Mouse (Mus musculus) gastrocnemius, adult 18-20 months (tissue): Measurements from ENCODE around the gene Skap1. TPM values are rescaled to one million over a fixed set of nuclear protein-coding genes. Genes with fewer than 3 reads are reported as not detected.

Experiments used
- DNase-seq: peaks from one replicate; pipeline ENCODE4 v3.0.0; 2021; ENCODE audit warnings: low spot score
- total RNA-seq, 2 experiments: library from RNA; stranded (reverse); gene quantifications; 2 replicates each; pipeline ENCODE4 v1.2.3; 2021

Skap1 gene
- total RNA-seq, 2 experiments from 2014 or later = not detected

GRCm38 (mm10) chr11:96743000-96743399, 278.6 kb downstream of the Skap1 start:
- DNase-seq = no peak

DNA sequence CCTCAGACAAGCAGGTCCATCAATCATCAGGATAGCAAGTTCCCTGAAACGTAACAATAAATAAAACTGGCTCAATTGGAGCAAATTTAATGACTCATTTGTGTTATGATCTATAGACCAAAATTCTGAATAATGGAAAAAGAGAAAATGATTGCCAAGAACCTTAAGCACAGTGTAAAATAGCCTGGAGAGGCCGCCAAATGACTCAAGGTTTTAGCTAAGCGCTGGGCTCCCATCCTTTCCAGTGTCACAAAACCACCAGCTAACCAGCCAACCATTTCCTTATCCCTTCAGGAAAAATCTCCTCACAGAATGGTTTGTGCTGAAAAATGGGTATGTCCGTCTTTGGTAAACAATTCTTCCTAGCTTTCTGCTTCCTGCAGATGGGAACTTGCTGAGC, 279.5 kb downstream of the Skap1 start:
- DNase-seq = no peak

DNA sequence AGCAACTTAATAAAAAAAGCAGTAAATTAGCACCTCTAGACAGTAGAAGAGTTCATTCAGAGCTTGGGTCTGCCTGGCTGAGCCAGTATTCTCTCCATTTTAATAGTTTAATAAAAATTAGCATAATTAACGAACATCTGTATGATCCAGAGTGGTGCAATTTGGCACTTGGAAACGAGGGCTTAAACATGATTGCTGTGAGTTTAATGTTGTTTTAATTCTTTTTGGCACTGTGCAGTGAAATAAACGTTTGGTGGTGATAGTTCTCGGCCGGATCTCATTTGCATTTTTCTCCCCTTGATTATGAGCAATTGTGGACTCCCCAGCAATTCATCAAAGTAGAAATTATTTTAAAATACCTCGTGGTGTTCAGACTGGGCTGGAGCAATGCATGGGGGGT, 282.3 kb downstream of the Skap1 start:
- DNase-seq = no peak

- DNase-seq = no peak
Measured at GRCm38 (mm10) chr11:96747555-96747954, 283.2 kb downstream of the Skap1 start.

- no peak for DNase-seq
Measured at GRCm38 (mm10) chr11:96755298-96755697, 290.9 kb downstream of the Skap1 start.

DNA sequence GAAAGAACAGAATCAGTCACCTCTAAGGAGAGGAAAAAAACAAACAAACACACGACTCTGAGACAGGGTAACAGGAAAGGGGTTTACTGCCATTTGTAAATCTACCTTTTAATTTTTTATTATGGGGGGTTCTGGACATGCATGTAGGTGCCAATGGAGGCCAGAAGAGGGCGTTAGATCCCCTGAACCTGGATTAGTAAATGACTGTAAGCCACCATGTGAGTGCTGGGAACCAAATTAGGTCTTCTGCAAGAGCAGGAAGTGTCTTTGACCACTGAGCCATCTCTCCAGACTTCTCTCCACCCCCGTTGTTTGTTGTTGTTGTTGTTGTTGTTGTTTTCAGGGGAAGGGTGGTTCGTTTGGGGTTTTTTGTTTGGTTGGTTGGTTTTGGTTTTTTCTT, 293.0 kb downstream of the Skap1 start:
- no peak for DNase-seq

- DNase-seq = no peak
Measured at GRCm38 (mm10) chr11:96758402-96758801, 294.0 kb downstream of the Skap1 start.

GRCm38 (mm10) chr11:96760042-96760441, 295.6 kb downstream of the Skap1 start:
- peak; percentile 75 for DNase-seq

GRCm38 (mm10) chr11:96761984-96762383, 297.6 kb downstream of the Skap1 start:
- DNase-seq = no peak

GRCm38 (mm10) chr11:96762742-96763470, 298.5 kb downstream of the Skap1 start:
- peak; percentile 66 for DNase-seq

DNA sequence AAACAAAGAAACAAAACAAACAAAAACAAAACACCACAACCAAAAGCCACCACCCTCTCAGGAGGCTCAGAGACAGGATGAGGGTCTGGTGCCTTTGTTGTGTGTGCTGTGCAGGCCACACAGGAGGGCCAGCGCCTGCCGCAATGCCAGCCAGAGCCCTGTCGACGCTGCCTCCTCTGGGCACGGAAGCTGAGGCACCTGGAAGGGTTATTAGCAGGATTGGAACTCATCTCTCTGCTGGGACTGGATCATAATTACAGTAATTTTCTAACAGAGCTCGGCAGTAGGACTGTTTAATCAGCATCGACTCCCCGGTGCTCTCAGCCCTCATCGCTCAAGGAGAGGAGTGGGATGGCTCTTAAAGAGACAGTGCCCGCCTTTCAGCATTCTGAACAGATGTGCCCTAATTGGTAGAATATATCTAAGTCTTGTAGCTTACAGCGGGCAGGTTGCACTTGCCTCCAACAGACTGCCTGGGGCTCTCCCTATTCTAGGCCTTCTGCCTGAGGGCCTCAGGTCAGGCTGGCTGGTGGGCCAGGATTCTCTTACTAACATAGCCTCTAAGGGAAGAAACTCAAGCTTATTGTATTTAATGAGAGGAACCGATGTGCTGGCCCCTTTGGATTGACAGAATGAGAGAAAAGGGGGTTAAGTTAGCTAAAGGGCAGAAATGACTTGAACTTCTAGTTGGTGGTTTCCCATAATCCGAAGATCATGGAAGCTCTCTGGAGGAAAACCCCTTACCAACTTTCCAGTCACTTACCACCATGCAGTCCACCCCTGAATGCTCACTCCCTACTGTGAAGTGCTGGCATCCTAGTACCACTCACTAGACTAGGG, 300.3 kb downstream of the Skap1 start:
- DNase-seq = no peak

DNA sequence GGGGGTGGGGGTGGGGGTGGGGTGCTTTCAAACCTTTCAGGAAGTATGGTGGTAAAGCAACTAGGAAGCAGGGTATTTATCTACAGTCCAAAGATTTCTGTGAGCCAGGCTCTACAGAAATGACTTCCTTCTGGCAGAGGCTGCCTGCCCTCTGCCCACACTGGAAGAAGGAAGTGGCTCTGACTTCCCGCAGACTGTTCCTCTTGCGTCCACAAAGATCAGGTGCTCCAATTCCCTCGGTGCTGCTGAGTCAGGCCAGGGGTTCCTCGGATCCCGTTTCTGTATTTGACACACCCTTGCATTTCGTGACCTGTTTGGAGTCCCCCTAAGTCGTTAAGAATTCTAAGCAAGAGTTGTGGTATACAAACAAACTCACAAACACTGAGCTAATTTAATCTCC, 301.3 kb downstream of the Skap1 start:
- no peak for DNase-seq

- DNase-seq = no peak
Measured at GRCm38 (mm10) chr11:96766555-96766954, 302.2 kb downstream of the Skap1 start.

GRCm38 (mm10) chr11:96767096-96767495, 302.7 kb downstream of the Skap1 start:
- DNase-seq = no peak

DNA sequence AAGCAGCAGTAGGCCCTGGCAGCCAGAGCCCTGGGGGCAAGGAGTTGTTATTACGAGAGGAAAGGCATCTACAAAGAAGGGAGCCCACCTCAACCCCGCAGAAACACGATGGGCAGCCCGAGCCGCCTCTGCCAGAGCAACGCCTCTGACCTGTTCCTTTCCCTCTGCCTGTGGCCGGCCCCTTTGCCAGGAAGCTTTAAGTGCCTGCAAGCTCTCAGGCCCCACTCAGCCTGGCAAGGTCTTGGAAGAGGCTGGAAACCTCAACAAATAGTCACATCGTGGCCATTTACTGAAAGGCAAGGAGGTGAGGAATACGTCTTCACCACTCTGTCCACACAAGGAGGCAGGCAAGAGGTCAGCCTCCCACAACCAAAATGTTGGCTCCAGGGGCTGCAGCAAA, 303.8 kb downstream of the Skap1 start:
- DNase-seq = no peak

GRCm38 (mm10) chr11:96771274-96771975, 307.0 kb downstream of the Skap1 start:
- DNase-seq = no peak

- DNase-seq = no peak
Measured at GRCm38 (mm10) chr11:96772413-96772812, 308.0 kb downstream of the Skap1 start.

DNA sequence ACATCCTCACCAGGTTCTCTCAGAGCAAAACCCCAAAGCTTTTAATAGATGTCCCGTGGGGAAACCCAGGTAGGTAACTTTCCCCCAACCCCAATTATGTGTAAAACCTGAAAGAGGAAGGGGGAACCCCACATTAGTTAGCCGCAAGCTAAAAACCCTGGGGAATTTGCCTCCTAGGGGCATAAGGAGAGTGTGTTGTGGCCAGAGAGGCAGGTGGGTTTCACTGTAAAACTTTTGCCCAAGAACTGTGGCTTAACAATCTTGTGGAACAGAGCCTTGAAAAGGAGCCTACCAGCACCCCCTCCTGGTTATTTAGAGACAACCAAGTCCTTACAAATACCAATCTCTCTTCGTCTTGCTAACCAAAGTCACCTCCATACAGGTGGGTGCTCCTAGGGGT, 310.1 kb downstream of the Skap1 start:
- no peak for DNase-seq

DNA sequence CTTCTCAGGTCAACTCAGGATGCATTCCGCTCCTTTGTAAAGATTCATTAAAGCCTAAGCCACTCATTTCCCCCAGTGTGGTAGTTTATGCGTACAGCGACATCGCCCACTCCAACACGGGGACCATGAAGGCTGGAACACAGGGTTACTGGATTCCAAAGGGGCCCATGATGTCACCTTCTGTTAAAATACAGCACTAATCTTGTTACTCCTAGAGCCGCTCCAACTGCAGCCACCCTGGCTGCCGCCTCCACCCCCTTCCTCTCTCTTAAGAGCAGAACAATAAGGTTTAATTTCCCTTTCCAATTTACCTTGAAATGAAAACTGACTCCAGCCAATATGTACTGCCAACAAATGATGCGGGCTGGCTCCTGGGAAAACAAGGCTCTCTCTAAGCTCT, 310.7 kb downstream of the Skap1 start:
- DNase-seq = no peak

DNA sequence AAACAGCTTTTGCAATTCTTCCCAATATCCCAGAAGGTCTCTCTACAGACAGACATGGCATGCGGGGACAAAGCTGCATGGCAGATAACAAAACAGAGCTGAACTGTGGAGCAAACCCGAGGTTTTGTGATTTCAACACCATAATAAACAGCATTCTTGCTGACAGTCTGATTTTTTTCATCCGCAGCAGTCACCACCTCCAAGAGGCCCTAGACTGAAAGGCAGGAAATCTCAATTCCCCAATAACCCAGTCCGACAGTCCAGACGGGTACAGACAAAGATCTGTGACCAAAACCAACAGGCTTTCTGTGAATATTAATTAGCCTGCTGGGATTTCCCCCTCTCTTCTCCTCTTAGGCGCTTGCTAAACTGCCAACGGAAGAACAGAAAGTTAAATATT, 311.3 kb downstream of the Skap1 start:
- DNase-seq = no peak

DNA sequence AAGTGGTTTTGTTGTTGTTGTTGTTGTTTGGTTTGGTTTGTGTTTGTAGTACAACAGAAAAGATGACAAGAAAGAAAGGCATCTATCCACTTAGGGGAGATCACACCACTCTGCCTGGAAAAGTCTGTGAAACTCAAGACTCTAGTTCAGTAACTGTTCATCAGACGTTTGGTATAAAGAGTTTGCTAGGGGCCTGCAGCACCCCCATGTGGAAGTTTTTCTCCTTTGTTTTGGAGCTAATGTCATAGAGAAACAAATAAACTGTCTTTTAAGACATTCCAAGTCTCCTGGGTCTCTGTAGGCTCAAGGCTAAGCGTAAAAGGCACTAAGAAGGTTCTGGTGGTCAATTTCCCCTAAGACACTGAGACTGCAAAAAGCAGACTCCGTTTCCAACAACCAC, 311.7 kb downstream of the Skap1 start:
- no peak for DNase-seq
